Mouse (Mus musculus) stomach, embryonic 16.5 days (tissue): Measurements from ENCODE around the gene Mid1. TPM values are rescaled to one million over a fixed set of nuclear protein-coding genes. Genes with fewer than 3 reads are reported as not detected.

Source experiments
- ATAC-seq: fragments of 200-750 bp; cut with Nextera tagmentation; 2 replicates; pipeline ENCODE4 v1.8.0; 2017; ENCODE audit warnings: moderate number of reproducible peaks, moderate TSS enrichment; ENCODE audit not compliant: insufficient read depth, low FRiP score
- H3K27ac ChIP-seq: fragments of 300-500 bp; sonication (generic); 2 replicates; pipeline ENCODE4 v1.5.1; 2014; ENCODE audit warnings: low read length
- H3K27me3 ChIP-seq: fragments of 300-500 bp; sonication (generic); 2 replicates; pipeline ENCODE4 v1.6.1; 2014; ENCODE audit warnings: low read length, control low read depth, mixed read lengths; ENCODE audit not compliant: control insufficient read depth, insufficient read depth
- H3K36me3 ChIP-seq: fragments of 300-500 bp; sonication (generic); 2 replicates; pipeline ENCODE4 v1.6.1; 2014; ENCODE audit warnings: low read length; ENCODE audit not compliant: control insufficient read depth, insufficient read depth
- H3K4me1 ChIP-seq: fragments of 300-500 bp; sonication (generic); 2 replicates; pipeline ENCODE4 v1.6.1; 2014; ENCODE audit warnings: low read length, control low read depth, mixed read lengths; ENCODE audit not compliant: control insufficient read depth, insufficient read depth
- H3K4me2 ChIP-seq: fragments of 300-500 bp; sonication (generic); 2 replicates; pipeline ENCODE4 v1.6.1; 2014; ENCODE audit warnings: low read depth, low read length, mixed read lengths
- H3K4me3 ChIP-seq: fragments of 300-500 bp; sonication (generic); replicated peaks from 2 replicates; pipeline ENCODE4 v1.5.1; 2014; ENCODE audit warnings: mild to moderate bottlenecking, low read length
- H3K9ac ChIP-seq: fragments of 300-500 bp; sonication (generic); 2 replicates; pipeline ENCODE4 v1.6.1; 2014; ENCODE audit warnings: low read length
- H3K9me3 ChIP-seq: fragments of 300-500 bp; sonication (generic); replicated peaks from 2 replicates; pipeline ENCODE4 v1.6.1; 2016; ENCODE audit warnings: low read length, control low read depth; ENCODE audit not compliant: control insufficient read depth
- WGBS: fragments of 180-500 bp; shearing (Covaris S2); extraction: QIAGEN DNeasy Blood & Tissue Kit; methylation state at CpG from one replicate; pipeline ENCODE4 v1.1.7; 2014; 5-methylcytosine and 5-hydroxymethylcytosine counted together
- polyA plus RNA-seq: library from polyadenylated mRNA; unstranded; fragments of >200 nt; fragmentation: Nextera tagmentation; extraction: Ambion mirVana; gene quantifications from 2 replicates; pipeline ENCODE4 v1.2.1, GENCODE M21; 2015

The Mid1 gene
- polyA plus RNA-seq, 1 experiment from 2014 or later = 6.8 TPM

- Histone ChIP-seq H3K4me2 (no peak overlapping the region), H3K4me3 (no peak overlapping the region), H3K27me3 (peaks cover 4% of the 10 kb centered on the region; the same call in 1 of the 2 replicates), H3K36me3 (no peaks in the 10 kb centered on the region), H3K27ac (no peak overlapping the region), H3K9me3 (no peaks in the 10 kb centered on the region), H3K9ac (no peak overlapping the region), H3K4me1 (no peaks in the 10 kb centered on the region)
- WGBS = 51% methylated on average over 5 of the region's 5 CpGs
- 0 out of 2 replicates have a peak, but pooled peaks have one; percentile 13 for ATAC-seq
Observed at GRCm38 (mm10) chrX:169868223-169868622, 183.2 kb downstream of the Mid1 start.

- WGBS = 95% methylated on average over 1 of the region's 1 CpGs
- H3K9ac ChIP-seq = no peak overlapping the region
- H3K27me3 ChIP-seq = peaks cover 4% of the 10 kb centered on the region; the same call in 1 of the 2 replicates
- no peak for ATAC-seq
- no peaks in the 10 kb centered on the region for H3K4me1 ChIP-seq
- H3K36me3 ChIP-seq = no peaks in the 10 kb centered on the region
- H3K9me3 ChIP-seq = no peaks in the 10 kb centered on the region
- H3K4me3 ChIP-seq = no peak overlapping the region
- H3K4me2 ChIP-seq = no peak overlapping the region
- no peak overlapping the region for H3K27ac ChIP-seq
Observed at GRCm38 (mm10) chrX:169874475-169874874, 189.5 kb downstream of the Mid1 start.

DNA sequence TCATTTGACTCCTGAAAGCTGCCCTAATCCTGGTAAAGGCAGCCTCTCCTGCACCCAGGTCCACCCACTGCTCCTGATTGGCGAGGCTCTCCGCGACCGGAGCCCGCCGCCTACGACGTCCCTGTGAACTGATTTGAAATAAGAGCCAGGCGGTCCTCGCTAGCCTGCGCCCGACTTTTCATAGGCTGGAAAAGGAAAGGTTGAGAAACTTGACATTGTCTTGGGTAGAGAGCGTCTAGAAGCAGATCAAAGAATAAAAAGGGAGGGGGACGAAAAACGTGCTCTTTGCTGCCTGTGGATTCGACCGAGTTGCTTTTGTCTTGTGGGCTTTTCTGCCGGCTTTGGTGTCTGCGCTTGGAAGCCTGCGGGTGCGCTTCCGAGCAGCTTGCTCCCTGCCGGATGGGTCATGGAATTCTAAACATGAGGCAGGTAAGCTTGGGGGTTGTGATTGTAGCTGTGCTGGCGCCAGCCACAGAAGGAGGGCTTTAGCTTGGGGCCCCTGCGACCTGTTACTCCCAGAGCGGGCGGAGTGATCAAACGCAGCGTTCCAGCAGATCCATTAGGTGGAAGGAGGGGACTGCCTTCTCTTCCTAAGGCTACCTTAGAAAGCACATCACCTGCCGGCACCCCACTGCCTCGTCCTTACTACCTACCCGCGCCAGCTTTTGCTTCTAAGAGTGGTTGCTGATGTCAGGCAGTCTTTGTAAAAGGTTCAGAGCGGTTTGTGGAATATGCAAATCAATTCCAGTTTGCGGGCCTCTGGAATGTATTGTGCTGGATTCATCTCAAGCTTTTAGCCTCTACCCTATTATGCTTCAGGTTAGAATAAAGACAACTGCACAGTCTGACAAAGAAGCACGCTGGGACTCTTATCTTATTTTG is 194.7 kb downstream of the Mid1 start:
- Histone ChIP-seq H3K4me1 (peaks cover 7% of the 10 kb centered on the region), H3K4me3 (peak overlapping the region; percentile 58), H3K4me2 (peak overlapping the region; percentile 57), H3K36me3 (no peaks in the 10 kb centered on the region), H3K27ac (peak overlapping the region; percentile 70), H3K9me3 (no peaks in the 10 kb centered on the region), H3K9ac (peak overlapping the region; percentile 69), H3K27me3 (peaks cover 9% of the 10 kb centered on the region; the same call in 1 of the 2 replicates)
- 11% methylated on average over 36 of the region's 36 CpGs for WGBS
- ATAC-seq = peak; percentile 93

DNA sequence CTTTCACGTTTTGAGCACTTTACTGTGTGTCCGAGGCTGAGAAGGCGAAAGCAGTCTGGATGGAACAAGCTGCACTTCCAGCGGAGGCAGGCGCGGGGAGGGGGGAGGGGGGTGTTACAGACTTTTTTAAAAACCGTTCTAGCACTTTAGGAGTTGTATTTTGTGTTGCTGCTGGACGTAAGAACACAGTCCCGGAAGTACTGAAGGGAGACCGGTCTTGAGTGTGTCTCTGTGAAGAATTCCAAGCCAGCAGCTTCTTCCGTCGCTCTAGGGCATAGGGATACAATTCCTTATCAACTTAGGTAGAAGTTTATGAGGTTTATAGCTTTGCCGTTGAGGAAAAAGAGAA is 195.3 kb downstream of the Mid1 start:
- peak overlapping the region; percentile 57 for H3K4me2 ChIP-seq
- H3K9ac ChIP-seq = peak overlapping the region; percentile 69
- peak overlapping the region; percentile 58 for H3K4me3 ChIP-seq
- no peaks in the 10 kb centered on the region for H3K9me3 ChIP-seq
- peaks cover 7% of the 10 kb centered on the region for H3K4me1 ChIP-seq
- peaks cover 9% of the 10 kb centered on the region; the same call in 1 of the 2 replicates for H3K27me3 ChIP-seq
- 15% methylated on average over 13 of the region's 13 CpGs for WGBS
- H3K27ac ChIP-seq = peak overlapping the region; percentile 70
- 0 out of 2 replicates have a peak, but pooled peaks have one; percentile 30 for ATAC-seq
- no peaks in the 10 kb centered on the region for H3K36me3 ChIP-seq

DNA sequence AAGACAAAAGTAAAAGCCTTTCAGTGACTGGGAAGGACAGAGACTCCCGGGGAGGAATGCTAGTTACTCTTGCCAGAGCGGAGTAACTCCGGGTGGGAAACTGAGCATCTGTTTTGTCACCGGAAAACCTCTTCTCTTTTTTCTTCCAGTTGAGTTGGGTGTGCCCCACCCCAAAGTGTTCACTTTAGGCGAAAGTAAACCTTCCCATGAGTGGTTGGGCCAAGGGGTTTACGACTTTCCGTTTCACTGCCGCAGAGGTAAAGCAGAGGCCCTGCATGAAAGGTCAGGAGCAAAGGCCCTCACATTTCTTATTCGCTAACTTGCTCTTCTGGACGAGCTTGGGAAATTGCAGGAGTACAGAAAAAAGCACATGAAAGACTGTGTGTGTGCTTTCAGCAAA is 195.8 kb downstream of the Mid1 start:
- peak overlapping the region; percentile 58 for H3K4me3 ChIP-seq
- peak overlapping the region; percentile 57 for H3K4me2 ChIP-seq
- H3K36me3 ChIP-seq = no peaks in the 10 kb centered on the region
- no peaks in the 10 kb centered on the region for H3K9me3 ChIP-seq
- H3K27me3 ChIP-seq = peaks cover 9% of the 10 kb centered on the region; the same call in 1 of the 2 replicates
- peaks cover 7% of the 10 kb centered on the region for H3K4me1 ChIP-seq
- ATAC-seq = no peak
- 14% methylated on average over 10 of the region's 10 CpGs for WGBS
- H3K9ac ChIP-seq = peak overlapping the region; percentile 69
- peak overlapping the region; percentile 70; the same call in 1 of the 2 replicates for H3K27ac ChIP-seq

GRCm38 (mm10) chrX:169881253-169882219 is 196.5 kb downstream of the Mid1 start:
- no peak for ATAC-seq
- Histone ChIP-seq H3K9ac (peak overlapping the region; percentile 69), H3K4me2 (peak overlapping the region; percentile 57), H3K4me1 (peaks cover 7% of the 10 kb centered on the region), H3K9me3 (no peaks in the 10 kb centered on the region), H3K4me3 (peak overlapping the region; percentile 58), H3K27ac (peak overlapping the region; percentile 70; the same call in 1 of the 2 replicates), H3K36me3 (no peaks in the 10 kb centered on the region), H3K27me3 (peaks cover 9% of the 10 kb centered on the region; the same call in 1 of the 2 replicates)
- WGBS = 50% methylated on average over 10 of the region's 10 CpGs

DNA sequence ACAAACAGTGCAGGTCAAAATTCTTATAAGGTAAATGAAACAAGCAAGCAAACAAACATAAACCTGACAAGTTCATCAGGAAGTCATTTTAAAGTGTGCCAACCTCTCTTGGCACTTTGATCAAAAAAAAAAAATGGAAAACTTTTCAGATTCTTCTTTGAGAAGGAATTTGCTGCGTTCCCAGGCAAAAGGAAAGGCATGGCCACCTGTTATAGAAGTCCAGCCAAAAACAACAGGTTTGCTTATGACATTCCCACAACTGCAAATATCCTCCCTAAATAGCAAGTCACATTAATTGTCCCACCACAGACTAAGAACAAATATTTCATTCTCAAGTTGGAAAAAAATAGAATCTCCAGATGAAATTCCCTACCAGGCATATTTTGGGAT is 197.2 kb downstream of the Mid1 start:
- 87% methylated on average over 1 of the region's 1 CpGs for WGBS
- Histone ChIP-seq H3K4me1 (peaks cover 7% of the 10 kb centered on the region), H3K27ac (no peak overlapping the region), H3K9me3 (no peaks in the 10 kb centered on the region), H3K36me3 (no peaks in the 10 kb centered on the region), H3K4me3 (no peak overlapping the region), H3K27me3 (peaks cover 9% of the 10 kb centered on the region; the same call in 1 of the 2 replicates), H3K4me2 (no peak overlapping the region), H3K9ac (no peak overlapping the region)
- ATAC-seq = no peak

- ATAC-seq = no peak
- no peak overlapping the region for H3K27ac ChIP-seq
- WGBS = 55% methylated on average over 8 of the region's 8 CpGs
Observed at GRCm38 (mm10) chrX:169883536-169884272, 198.7 kb downstream of the Mid1 start.

More at GRCm38 (mm10) chrX:169883536-169884272, 198.7 kb downstream of the Mid1 start:
- Histone ChIP-seq H3K4me3 (no peak overlapping the region), H3K9me3 (no peaks in the 10 kb centered on the region), H3K4me1 (peaks cover 7% of the 10 kb centered on the region), H3K27me3 (peaks cover 9% of the 10 kb centered on the region; the same call in 1 of the 2 replicates), H3K36me3 (no peaks in the 10 kb centered on the region), H3K4me2 (no peak overlapping the region), H3K9ac (no peak overlapping the region)
